ENCODE assay signal across 1 mouse cellular context in the genomic region with DNA sequence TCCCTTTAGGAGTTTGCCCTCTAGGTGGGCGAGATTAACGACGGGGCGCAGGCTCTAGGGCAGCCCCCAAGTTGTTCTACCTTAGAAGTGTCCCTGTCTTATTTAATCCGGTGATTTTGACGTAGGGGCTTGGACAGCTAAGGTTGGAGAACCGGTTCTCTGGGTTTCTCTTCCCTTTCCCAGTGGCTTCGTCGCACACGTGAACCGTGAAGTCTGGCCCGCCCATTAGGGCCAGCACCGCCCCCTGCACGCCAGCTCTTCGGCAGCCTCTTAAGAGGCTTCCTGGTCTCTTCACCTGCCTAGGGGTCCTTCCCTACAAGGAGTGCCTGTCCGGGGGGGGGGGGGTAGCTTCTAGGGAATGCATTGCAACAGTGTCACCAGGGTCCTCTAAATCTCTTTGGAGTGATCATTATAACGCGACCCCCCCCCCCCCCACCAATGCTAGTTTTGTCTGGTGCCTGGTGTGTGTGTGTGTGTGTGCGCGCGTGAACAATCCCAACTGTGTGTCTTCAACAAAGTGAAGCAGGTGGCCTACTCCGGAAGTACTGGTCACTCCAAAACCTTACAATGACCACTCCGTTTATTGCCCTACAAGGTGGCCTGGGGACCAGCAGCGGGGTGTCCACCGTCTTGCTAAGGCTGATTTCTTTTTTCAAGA.
TF ChIP-seq lines count a peak whose summit lies in the region.

No protein-coding gene starts in this region.

TF ChIP-seq in MEL, 35 proteins besides CTCF, POLR2A, EP300 and RAD21 (continued from another document):
- TF ChIP-seq HCFC1 (IDR thresholded peaks at IDR 0.05; ENCODE audit: low read depth, low read length) (no peak), SMC3 (IDR thresholded peaks at IDR 0.05; ENCODE audit: low read depth, low read length) (no peak), MAZ (IDR thresholded peaks at IDR 0.05; ENCODE audit: low read depth, low read length) (no peak), MEF2A (IDR thresholded peaks at IDR 0.05; ENCODE audit: extremely low read depth, insufficient replicate concordance, low read depth, low read length, poor library complexity, severe bottlenecking) (no peak), MYB (IDR thresholded peaks at IDR 0.05; ENCODE audit: low read depth, low read length) (no peak), RCOR1 (IDR thresholded peaks at IDR 0.05; ENCODE audit: low read depth, low read length) (no peak), JUND (IDR thresholded peaks at IDR 0.05; ENCODE audit: low read depth, low read length) (no peak), BHLHE40 (IDR thresholded peaks at IDR 0.05; ENCODE audit: borderline replicate concordance, low read depth, low read length) (peak; percentile 72), ETS1 (IDR thresholded peaks at IDR 0.05; ENCODE audit: low read depth, low read length) (no peak), KAT2A (conservative IDR thresholded peaks at IDR 0.05; ENCODE audit: low read depth, low read length) (no peak), ELF1 (IDR thresholded peaks at IDR 0.05; ENCODE audit: low read depth, low read length) (peak; percentile 53)
